Mouse (Mus musculus) testis, adult 2 months (tissue): Measurements from ENCODE around the gene Ccdc85b.

Experiments used
- CTCF ChIP-seq: fragments of 200-500 bp; IDR thresholded peaks from 2 replicates; pipeline ENCODE4 v1.5.1; 2012; ENCODE audit warnings: low read depth, mild to moderate bottlenecking, inconsistent platforms, low read length, moderate library complexity; ENCODE audit not compliant: control insufficient read depth, insufficient read depth, insufficient replicate concordance
- POLR2A ChIP-seq: fragments of 200-500 bp; IDR thresholded peaks from 2 replicates; pipeline ENCODE4 v1.6.1; 2012; ENCODE audit warnings: low read depth, mild to moderate bottlenecking, inconsistent platforms, low read length, moderate library complexity; ENCODE audit not compliant: control insufficient read depth

DNA sequence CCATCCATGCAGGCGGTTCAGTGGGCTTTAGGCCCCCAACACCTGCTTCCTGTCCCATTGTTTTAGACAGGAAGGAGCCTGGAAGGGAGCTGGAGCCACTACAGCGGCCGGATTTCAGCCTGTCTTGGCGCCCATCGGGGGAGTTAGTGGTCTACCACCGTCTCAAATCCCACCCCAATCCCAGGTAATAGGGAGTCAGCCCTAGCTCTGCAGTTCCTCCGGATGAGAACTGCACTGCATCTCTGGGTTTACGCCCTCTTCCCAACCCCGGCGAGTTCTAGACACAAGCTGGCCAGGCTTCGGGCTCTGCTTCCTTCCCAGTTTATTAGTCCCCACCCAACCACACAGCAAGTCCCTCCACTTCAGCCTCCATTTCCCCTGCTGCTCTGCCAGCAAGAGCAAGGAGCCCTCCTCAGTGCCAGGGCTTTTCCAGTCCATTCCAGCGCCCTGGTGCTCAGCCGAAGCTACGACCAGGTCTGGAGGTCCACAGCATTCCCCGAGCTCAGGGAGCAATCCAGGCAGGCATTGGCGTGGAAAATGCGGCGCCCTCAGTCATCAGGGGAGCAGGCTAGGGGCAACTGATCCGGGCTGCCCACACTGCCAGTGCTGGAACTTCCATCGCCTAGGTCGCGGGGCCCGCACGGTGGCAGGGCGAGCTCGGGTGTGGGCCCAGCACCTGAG is 1.3 kb downstream of the Ccdc85b start:
- TF ChIP-seq CTCF (no peak), POLR2A (no peak)
